Mouse (Mus musculus): ENCODE results near the gene Cpeb4.

Gene Cpeb4

GRCm38 (mm10) chr11:31902251-31903001 lies 30.4 kb downstream of the Cpeb4 start:
- DNase-seq, result no peak

- DNase-seq, result no peak
These were observed 34.5 kb downstream of the Cpeb4 start for GRCm38 (mm10) chr11:31906499-31906898.

GRCm38 (mm10) chr11:31907650-31908049 lies 35.6 kb downstream of the Cpeb4 start:
- no peak for DNase-seq

- no peak for DNase-seq
These were observed 40.9 kb downstream of the Cpeb4 start for GRCm38 (mm10) chr11:31912958-31913357.

GRCm38 (mm10) chr11:31917769-31918168 lies 45.8 kb downstream of the Cpeb4 start:
- no peak for DNase-seq

- DNase-seq, result no peak
These were observed 58.0 kb downstream of the Cpeb4 start for GRCm38 (mm10) chr11:31930051-31930450.

- DNase-seq, result no peak
These were observed 63.6 kb downstream of the Cpeb4 start for GRCm38 (mm10) chr11:31935652-31936051.

GRCm38 (mm10) chr11:31936910-31937525 lies 65.0 kb downstream of the Cpeb4 start:
- peak; percentile 25 for DNase-seq

GRCm38 (mm10) chr11:31940898-31941639 lies 69.1 kb downstream of the Cpeb4 start:
- peak; percentile 80 for DNase-seq

- DNase-seq, result no peak
These were observed 69.9 kb downstream of the Cpeb4 start for GRCm38 (mm10) chr11:31941640-31942638.

GRCm38 (mm10) chr11:31945471-31945870 lies 73.5 kb downstream of the Cpeb4 start:
- no peak for DNase-seq

GRCm38 (mm10) chr11:31948462-31949330 lies 76.7 kb downstream of the Cpeb4 start:
- peak; percentile 55 for DNase-seq

- DNase-seq, result peak; percentile 82
These were observed 77.3 kb downstream of the Cpeb4 start for GRCm38 (mm10) chr11:31949331-31949785.

GRCm38 (mm10) chr11:31960071-31960470 lies 88.1 kb downstream of the Cpeb4 start:
- no peak for DNase-seq

GRCm38 (mm10) chr11:31963993-31964392 lies 92.0 kb downstream of the Cpeb4 start:
- DNase-seq, result no peak

GRCm38 (mm10) chr11:31965256-31966134 lies 93.5 kb downstream of the Cpeb4 start, which contains the start of gene 4930524B15Rik:
Gene 4930524B15Rik (plus strand): TSS chr11:31965592.
- no peak for DNase-seq

GRCm38 (mm10) chr11:31974132-31974531 lies 102.1 kb downstream of the Cpeb4 start:
- DNase-seq, result no peak

- no peak for DNase-seq
These were observed 102.8 kb downstream of the Cpeb4 start for GRCm38 (mm10) chr11:31974826-31975225.

GRCm38 (mm10) chr11:31975678-31976077 lies 103.7 kb downstream of the Cpeb4 start:
- no peak for DNase-seq

GRCm38 (mm10) chr11:31976137-31976536 lies 104.1 kb downstream of the Cpeb4 start:
- DNase-seq, result no peak
